Mouse (Mus musculus) kidney, adult 2 months (tissue): Measurements from ENCODE around the gene Atp5b.

Experiments
- CTCF ChIP-seq: fragments of 200-500 bp; conservative IDR thresholded peaks from 2 replicates; pipeline ENCODE4 v1.5.1; 2011; ENCODE audit warnings: low read depth, mild to moderate bottlenecking, control low read depth, low read length, moderate library complexity, mixed read lengths; ENCODE audit not compliant: insufficient read depth, insufficient read length
- POLR2A ChIP-seq: fragments of 200-500 bp; IDR thresholded peaks from one replicate; pipeline ENCODE4 v1.6.1; 2011; ENCODE audit warnings: low read depth, low read length, control low read depth

- TF ChIP-seq POLR2A (no peak), CTCF (no peak)
Measured at GRCm38 (mm10) chr10:128131812-128132211, 48.7 kb downstream of the Atp5b start.
